Comparison of ENCODE assay signal across 20 mouse cellular contexts in genomic region chr3:28421798-28422197, GRCm38 (mm10).
"Had no signal": no experiment of that assay in that cellular context is flagged by ENCODE, and none has a peak within 500 bp of the region (broad histone marks: within the 10 kb centered on the region; RNA-seq: fewer than 3 reads in every experiment).

No protein-coding gene starts in this region.

- H3K9me3 ChIP-seq: limb, embryonic 15.5 days; lung, embryonic 15.5 days; midbrain, embryonic 12.5 days; midbrain, embryonic 15.5 days; neural tube, embryonic 13.5 days; stomach, embryonic 15.5 days had no signal

- ATAC-seq: intestine, embryonic 16.5 days; midbrain, embryonic 15.5 days had no signal

- H3K9ac ChIP-seq: limb, embryonic 15.5 days; liver, embryonic 14.5 days; lung, embryonic 15.5 days; midbrain, embryonic 12.5 days; midbrain, embryonic 15.5 days; neural tube, embryonic 13.5 days; stomach, embryonic 15.5 days had no signal

- H3K4me1 ChIP-seq: lung, embryonic 15.5 days; stomach, embryonic 15.5 days had no signal

- H3K4me2 ChIP-seq: limb, embryonic 15.5 days; liver, embryonic 11.5 days; lung, embryonic 15.5 days; midbrain, embryonic 12.5 days; midbrain, embryonic 15.5 days; neural tube, embryonic 13.5 days; stomach, embryonic 15.5 days had no signal

- H3K4me3 ChIP-seq: limb, embryonic 15.5 days; lung, embryonic 15.5 days; midbrain, embryonic 12.5 days; midbrain, embryonic 15.5 days; neural tube, embryonic 13.5 days; stomach, embryonic 15.5 days had no signal

- H3K27me3 ChIP-seq: limb, embryonic 15.5 days; lung, embryonic 15.5 days; midbrain, embryonic 12.5 days; midbrain, embryonic 15.5 days; neural tube, embryonic 13.5 days; stomach, embryonic 15.5 days had no signal

- H3K36me3 ChIP-seq: limb, embryonic 15.5 days; lung, embryonic 15.5 days; midbrain, embryonic 12.5 days; midbrain, embryonic 15.5 days; neural tube, embryonic 13.5 days; stomach, embryonic 15.5 days had no signal

- DNase-seq: kidney, adult 18-20 months; kidney, postnatal 10 days; kidney, postnatal 36 days; layer of hippocampus, adult 9-11 months; lung, adult 18-20 months; lung, postnatal 14 days; retina, postnatal 1 day; right cerebral cortex, postnatal 25 days; spleen, adult 18-20 months; thymus, postnatal 25 days had no signal

- H3K27ac ChIP-seq: limb, embryonic 15.5 days; liver, embryonic 14.5 days; lung, embryonic 15.5 days; macrophage; midbrain, embryonic 12.5 days; midbrain, embryonic 15.5 days; neural tube, embryonic 13.5 days; stomach, embryonic 15.5 days had no signal
